Mouse (Mus musculus) heart, postnatal 4 days (tissue): ENCODE measurements at regions not wholly inside any gene's neighbourhood (a gene's known extent, or its start where the extent isn't known, plus 50 kb on each side); places are given as distances from the start of the nearest gene placed in this dataset.

Experiments used
- DNase-seq: peaks from one replicate; pipeline ENCODE4 v3.0.0; 2021

DNA sequence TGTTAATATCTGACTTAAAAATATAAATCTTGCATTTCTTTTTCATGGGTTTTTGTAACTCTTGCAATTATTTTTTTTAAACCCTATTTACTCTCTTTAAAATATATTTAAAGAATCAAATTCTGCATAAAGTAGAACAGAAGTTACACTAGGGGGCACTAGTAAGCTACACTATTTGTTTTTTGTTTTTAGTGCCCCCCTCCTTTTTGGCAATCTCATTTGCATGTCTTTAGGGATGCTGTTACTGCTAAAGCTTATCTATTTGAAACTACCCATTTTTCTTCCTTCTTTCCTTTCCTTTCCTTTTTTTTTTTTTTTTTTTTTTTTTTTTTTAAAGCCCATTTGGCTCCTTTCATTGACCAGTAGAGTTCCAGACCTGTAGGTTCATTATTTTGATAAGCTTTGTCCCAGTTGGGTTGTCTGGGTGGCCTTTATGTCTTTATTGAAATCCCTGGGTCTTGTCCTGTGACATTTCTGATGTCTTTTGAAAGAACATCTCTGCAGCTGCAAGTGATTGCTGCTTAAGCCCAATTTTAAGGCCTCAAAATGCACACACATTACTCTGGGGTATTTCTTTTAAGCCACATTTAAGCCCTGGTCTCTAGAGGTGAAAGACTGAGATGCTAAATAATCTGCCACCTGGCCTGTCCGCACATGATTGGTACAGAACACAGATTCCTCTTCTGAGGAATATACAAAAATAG, 1249.6 kb downstream of the Hace1 start:
- DNase-seq = no peak

DNA sequence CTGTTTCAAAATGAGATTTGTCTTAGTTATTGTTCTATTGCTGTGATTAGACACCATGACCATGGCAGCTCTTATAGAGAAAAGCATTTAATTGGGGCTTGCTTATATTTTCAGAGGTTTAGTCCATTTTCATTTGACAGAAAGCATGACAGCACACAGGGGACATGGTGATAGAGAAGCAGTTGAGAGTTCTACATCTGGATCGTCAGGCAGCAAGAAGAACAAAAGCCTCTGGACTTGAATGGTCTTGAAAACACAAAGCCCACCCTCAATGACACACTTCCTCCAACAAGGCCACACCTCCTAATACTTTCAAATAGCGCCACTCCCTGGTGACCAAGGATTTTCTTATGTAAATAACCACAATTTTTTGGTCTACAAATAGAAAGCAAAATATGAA, 1250.5 kb downstream of the Hace1 start:
- no peak for DNase-seq

DNA sequence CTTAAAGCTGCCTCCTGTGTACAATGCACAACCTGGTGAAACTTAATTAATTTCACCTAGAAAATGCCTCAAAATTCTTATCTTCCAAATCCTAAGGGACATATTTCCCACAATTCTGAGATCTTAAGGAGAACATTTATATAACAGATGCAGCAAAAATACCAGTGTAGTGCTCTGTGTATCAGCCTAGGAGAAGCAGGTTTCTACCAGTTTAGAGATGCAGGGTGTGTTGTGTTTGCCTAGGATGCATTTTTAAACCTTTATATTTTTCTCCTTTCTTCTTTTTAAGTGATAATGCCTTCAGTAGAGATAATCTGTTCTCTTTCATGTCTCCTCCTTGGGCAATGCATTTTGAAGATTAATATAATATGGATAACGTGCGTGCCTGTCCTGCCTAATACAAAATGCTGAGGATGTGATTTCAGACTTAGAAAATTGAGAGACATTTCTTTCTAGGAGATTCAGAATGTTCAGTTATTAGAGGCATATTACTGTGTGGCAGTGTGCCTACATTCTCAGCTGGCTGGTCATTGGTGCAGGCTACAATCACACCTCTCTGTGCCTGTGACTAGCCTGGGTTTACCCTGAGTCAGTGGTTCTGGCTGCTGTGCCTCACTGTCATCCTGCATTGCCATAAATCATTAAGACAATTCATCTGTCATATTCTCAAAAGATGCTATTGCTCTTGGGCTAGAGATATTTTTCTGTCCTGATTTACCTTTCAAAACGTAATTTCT, 1268.1 kb downstream of the Hace1 start:
- DNase-seq = no peak
